Mouse (Mus musculus): ENCODE measurements at regions not wholly inside any gene's neighbourhood (a gene's known extent, or its start where the extent isn't known, plus 50 kb on each side); places are given as distances from the start of the nearest gene placed in this dataset.

- DNase-seq (ENCODE audit: inconsistent age in 2 of 2, low spot score in 1 of 2) = no peak
Observed at GRCm38 (mm10) chr1:187413881-187414280, 194.7 kb upstream of the Esrrg start.

- no peak for DNase-seq (ENCODE audit: inconsistent age in 2 of 2, low spot score in 1 of 2)
Observed at GRCm38 (mm10) chr1:187418186-187419140, 190.1 kb upstream of the Esrrg start.

GRCm38 (mm10) chr1:187428536-187429215 lies 179.9 kb upstream of the Esrrg start:
- no peak for DNase-seq (ENCODE audit: inconsistent age in 2 of 2, low spot score in 1 of 2)

- DNase-seq (ENCODE audit: inconsistent age in 2 of 2, low spot score in 1 of 2) = no peak
Observed at GRCm38 (mm10) chr1:187433716-187434634, 174.6 kb upstream of the Esrrg start.

- no peak for DNase-seq (ENCODE audit: inconsistent age in 2 of 2, low spot score in 1 of 2)
Observed at GRCm38 (mm10) chr1:187439170-187439914, 169.2 kb upstream of the Esrrg start.

- peak; percentile 11 to 80 for DNase-seq (ENCODE audit: inconsistent age in 2 of 2, low spot score in 1 of 2)
Observed at GRCm38 (mm10) chr1:187441668-187442193, 166.9 kb upstream of the Esrrg start.

DNA sequence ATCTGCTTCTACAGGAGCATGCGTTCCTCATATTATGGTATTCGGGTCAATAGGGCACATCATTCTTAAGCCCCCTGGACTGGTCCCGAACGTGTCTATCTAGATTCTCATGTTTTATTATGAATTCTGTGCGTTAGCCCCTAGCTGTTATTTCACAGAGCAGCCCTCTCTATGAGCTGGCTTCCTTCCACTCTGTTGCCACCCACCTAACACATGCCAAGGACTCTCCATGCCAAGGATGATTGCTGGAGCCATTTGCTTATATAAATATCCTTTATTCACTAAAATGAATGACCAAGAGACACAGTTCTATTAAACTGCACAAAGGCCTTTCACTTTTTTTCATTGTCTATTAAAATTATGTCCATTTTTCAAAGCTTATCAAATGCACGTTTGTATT lies 162.1 kb upstream of the Esrrg start:
- no peak for DNase-seq (ENCODE audit: inconsistent age in 2 of 2, low spot score in 1 of 2)

- peak; percentile 60 to 88 for DNase-seq (ENCODE audit: inconsistent age in 2 of 2, low spot score in 1 of 2)
Observed at GRCm38 (mm10) chr1:187448173-187448572, 160.4 kb upstream of the Esrrg start.

DNA sequence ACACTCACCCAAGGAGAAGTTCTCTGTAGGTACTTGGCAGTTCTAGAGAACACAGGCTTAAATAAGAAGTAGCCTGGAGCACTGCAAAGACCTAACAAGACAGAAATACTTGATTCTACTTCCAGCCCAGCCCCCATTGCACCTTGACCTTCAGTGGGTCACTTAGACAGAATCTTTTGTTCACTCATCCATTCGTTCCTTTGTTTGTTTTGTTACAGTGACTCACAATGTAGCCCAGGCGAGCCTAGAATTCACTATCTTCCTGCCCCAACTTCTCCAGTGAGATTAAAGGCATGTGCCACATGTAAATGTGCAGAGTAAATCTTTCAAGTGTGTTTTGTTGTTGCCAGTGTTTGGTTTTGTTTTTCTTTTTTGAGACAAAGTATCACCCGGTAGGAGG lies 158.5 kb upstream of the Esrrg start:
- DNase-seq (ENCODE audit: inconsistent age in 2 of 2, low spot score in 1 of 2) = no peak

- DNase-seq (ENCODE audit: inconsistent age in 2 of 2, low spot score in 1 of 2) = peak; percentile 28 to 71
Observed at GRCm38 (mm10) chr1:187452189-187452588, 156.4 kb upstream of the Esrrg start.

GRCm38 (mm10) chr1:187454431-187454830 lies 154.2 kb upstream of the Esrrg start:
- DNase-seq (ENCODE audit: inconsistent age in 2 of 2, low spot score in 1 of 2) = peak; percentile 29 to 66

- DNase-seq (ENCODE audit: inconsistent age in 2 of 2, low spot score in 1 of 2) = no peak
Observed at GRCm38 (mm10) chr1:187484821-187485220, 123.8 kb upstream of the Esrrg start.

GRCm38 (mm10) chr1:187487948-187488690 lies 120.5 kb upstream of the Esrrg start:
- DNase-seq (ENCODE audit: inconsistent age in 2 of 2, low spot score in 1 of 2) = no peak

DNA sequence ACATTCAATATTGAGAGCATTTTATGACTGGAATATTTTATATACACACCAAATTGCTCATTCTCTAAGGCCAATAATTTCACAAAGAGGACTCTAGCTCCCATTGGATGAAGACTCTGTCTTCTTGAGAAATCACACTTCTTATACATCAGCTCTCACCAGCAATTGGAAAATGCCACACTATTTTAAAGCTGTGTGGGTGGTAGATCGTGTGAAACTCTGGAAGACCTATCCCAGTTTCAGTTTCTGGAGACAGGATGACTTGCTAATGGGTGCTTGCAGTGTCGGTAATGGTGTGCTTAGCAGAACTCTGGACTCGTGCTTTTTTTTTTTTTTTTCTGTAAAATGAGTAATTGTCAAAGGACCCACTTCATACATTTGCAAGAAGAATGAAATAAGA lies 119.1 kb upstream of the Esrrg start:
- no peak for DNase-seq (ENCODE audit: inconsistent age in 2 of 2, low spot score in 1 of 2)

GRCm38 (mm10) chr1:187505368-187505767 lies 103.2 kb upstream of the Esrrg start:
- no peak for DNase-seq (ENCODE audit: inconsistent age in 2 of 2, low spot score in 1 of 2)

DNA sequence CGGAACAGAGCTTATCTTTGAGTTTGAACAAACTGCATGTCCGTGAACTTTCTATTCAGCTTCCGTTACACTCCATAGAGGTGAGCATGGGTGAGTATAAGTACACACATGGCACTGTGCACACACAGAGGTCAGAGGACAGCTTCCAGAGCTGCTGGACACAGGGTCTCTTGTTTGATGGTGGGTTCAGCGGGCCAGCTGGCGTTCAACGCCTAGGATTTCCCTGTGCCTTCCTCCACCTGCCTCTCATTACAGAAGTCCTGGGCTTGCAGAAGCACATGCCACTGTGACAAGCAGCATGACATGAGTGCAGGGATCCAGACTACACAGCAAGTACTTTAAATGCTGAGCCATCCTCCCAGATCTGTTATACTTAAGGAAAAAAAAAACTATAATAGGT lies 101.4 kb upstream of the Esrrg start:
- DNase-seq (ENCODE audit: inconsistent age in 2 of 2, low spot score in 1 of 2) = no peak

- no peak for DNase-seq (ENCODE audit: inconsistent age in 2 of 2, low spot score in 1 of 2)
Observed at GRCm38 (mm10) chr1:187531349-187531922, 77.2 kb upstream of the Esrrg start.

DNA sequence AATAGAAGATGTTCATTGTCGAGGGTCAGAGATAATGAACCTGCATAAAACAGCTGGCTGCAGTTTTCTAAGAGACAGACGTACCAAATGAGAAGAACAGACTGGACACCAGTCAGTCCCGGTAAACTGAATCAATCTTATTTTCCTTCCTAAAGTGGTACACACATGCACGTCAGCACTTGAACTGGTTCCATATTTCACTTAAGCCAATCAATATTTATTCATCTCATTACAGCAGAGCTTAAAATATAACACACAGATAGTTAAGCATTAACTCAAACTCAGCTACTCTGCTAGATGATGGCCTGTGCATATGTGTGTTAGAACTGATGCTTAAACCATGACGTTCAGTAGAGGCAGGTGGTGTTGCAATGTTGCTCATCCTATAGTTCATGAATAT lies 72.3 kb upstream of the Esrrg start:
- DNase-seq (ENCODE audit: inconsistent age in 2 of 2, low spot score in 1 of 2) = no peak

DNA sequence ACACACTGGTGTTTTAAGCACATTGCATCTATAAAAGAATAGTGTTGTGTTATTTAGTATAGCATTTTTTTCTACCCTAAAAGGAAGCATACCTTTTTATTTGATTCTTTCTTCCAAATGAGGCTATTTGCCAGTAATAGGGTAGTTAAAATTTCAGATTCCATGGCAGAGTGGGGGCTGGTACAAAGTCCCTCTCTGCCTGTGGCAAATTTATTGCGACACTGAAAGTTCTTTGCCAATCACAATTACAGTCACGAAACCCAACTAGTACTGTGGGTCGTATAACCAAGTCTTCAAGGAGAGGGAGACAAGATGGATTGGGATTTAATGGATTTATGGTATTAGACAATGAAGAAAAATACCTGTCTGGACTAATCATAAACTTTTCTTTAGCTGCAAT lies 51.9 kb upstream of the Esrrg start:
- no peak for DNase-seq (ENCODE audit: inconsistent age in 2 of 2, low spot score in 1 of 2)
